Mouse (Mus musculus): ENCODE data around the gene Mipol1.

DNA sequence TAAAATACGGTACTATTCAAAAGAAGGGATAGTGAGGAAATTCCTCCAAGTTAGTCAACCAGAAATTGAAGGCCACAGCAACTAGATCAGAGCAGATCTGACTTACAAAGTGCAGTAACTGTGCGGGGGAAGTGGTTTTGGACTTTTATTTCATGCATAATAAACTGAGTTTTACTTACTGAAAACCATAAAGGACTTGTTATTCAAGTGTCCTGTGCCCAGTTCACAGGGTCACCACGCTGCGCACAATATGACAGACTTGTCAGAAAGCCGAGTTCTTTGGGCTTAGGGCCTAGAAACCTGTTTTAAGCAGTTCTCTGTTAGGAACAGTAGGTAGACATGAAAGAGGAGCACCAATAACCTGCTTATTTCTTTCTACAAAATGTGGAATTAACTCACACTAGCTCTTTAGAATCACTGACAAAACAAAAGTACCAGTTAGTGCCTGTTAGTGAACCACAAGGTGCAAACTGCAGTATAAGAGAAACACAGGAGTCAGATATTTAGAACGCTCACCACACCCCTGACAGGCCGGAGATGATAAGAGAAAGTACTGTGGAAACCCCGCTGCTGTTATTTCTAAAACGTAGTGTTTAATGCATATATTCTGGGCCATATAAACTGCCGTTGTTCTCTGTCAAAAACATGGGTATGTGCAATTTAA is 32.7 kb upstream of the Mipol1 start, which contains the start of gene Slc25a21:
- TF ChIP-seq CTCF (IDR thresholded peaks at IDR 0.05; ENCODE audit: borderline replicate concordance, insufficient read depth, low read length), result no peak
- no peak for TF ChIP-seq POLR2A (IDR thresholded peaks at IDR 0.05; ENCODE audit: low read depth, low read length)
